ENCODE assay signal across 12 mouse cellular contexts in genomic region chr7:136341599-136342210, GRCm38 (mm10).
A peak's percentile ranks its signal among the peaks of the same experiment; 100 is the strongest.
DNase-seq lines count a peak whose midpoint lies in the region; ATAC-seq and TF ChIP-seq lines count a peak whose summit lies in the region.
"Had no signal": no experiment of that assay in that cellular context is flagged by ENCODE, and none has a peak within 500 bp of the region (broad histone marks: within the 10 kb centered on the region; RNA-seq: fewer than 3 reads in every experiment).

No protein-coding gene starts in this region.

- no peak for TF ChIP-seq EP300 in heart, adult 2 months (IDR thresholded peaks at IDR 0.05; ENCODE audit: insufficient read depth, low read depth, low read length)

- 57% methylated on average over 16 of the region's 16 CpGs for WGBS in lung, embryonic 16.5 days
- WGBS in intestine, postnatal 0 days, result 76% methylated on average over 16 of the region's 16 CpGs
- WGBS in heart, adult 2 months, result 89% methylated on average over 16 of the region's 16 CpGs

- H3K36me3 ChIP-seq in lung, embryonic 16.5 days (ENCODE audit: control insufficient read depth, insufficient read depth, low read length), result no peaks in the 10 kb centered on the region
- no peaks in the 10 kb centered on the region for H3K36me3 ChIP-seq in intestine, postnatal 0 days (ENCODE audit: control insufficient read depth, insufficient read depth)
- no peaks in the 10 kb centered on the region for H3K36me3 ChIP-seq in heart, adult 2 months (ENCODE audit: control insufficient read depth, insufficient read depth, low read length)
- H3K36me3 ChIP-seq: G1E; liver, embryonic 12.5 days had no signal

- TF ChIP-seq CTCF in intestine, postnatal 0 days (IDR thresholded peaks at IDR 0.05; ENCODE audit: low read depth), result no peak
- no peak for TF ChIP-seq CTCF in heart, adult 2 months (IDR thresholded peaks at IDR 0.05)

- no peaks in the 10 kb centered on the region for H3K27me3 ChIP-seq in lung, embryonic 16.5 days (ENCODE audit: control insufficient read depth, insufficient read depth, low read depth, low read length)
- no peaks in the 10 kb centered on the region for H3K27me3 ChIP-seq in intestine, postnatal 0 days (replicated peaks; ENCODE audit: control insufficient read depth, insufficient read depth, low read length)
- no peaks in the 10 kb centered on the region for H3K27me3 ChIP-seq in heart, adult 2 months (ENCODE audit: control insufficient read depth, insufficient read depth, low read length)
- H3K27me3 ChIP-seq: liver, embryonic 12.5 days had no signal

- H3K4me2 ChIP-seq in lung, embryonic 16.5 days (ENCODE audit: low read depth, low read length), result no peak overlapping the region
- no peak overlapping the region for H3K4me2 ChIP-seq in intestine, postnatal 0 days (replicated peaks; ENCODE audit: low read depth)
- H3K4me2 ChIP-seq: liver, embryonic 12.5 days had no signal

- intact Hi-C loops in heart, adult 2 months (cut with DNase I), result no loop called here

- no peak for ATAC-seq in lung, embryonic 16.5 days (ENCODE audit: low read depth)
- no peak for ATAC-seq in intestine, postnatal 0 days
- ATAC-seq: liver, embryonic 12.5 days had no signal

- H3K4me3 ChIP-seq in lung, embryonic 16.5 days (ENCODE audit: low read length), result no peak overlapping the region
- no peak overlapping the region for H3K4me3 ChIP-seq in intestine, postnatal 0 days (ENCODE audit: low read depth, low read length)
- no peak overlapping the region for H3K4me3 ChIP-seq in heart, adult 2 months
- H3K4me3 ChIP-seq: liver, embryonic 12.5 days had no signal

- peaks cover 21% of the 10 kb centered on the region for H3K4me1 ChIP-seq in lung, embryonic 16.5 days (replicated peaks; ENCODE audit: control insufficient read depth, insufficient read depth, low read length)
- H3K4me1 ChIP-seq in intestine, postnatal 0 days (replicated peaks; ENCODE audit: control insufficient read depth, insufficient read depth, low read length), result 0 out of 2 replicates have a peak, but pooled peaks cover 4% of the 10 kb centered on the region
- peaks cover 1% of the 10 kb centered on the region; the same call in 1 of the 2 replicates for H3K4me1 ChIP-seq in heart, adult 2 months (ENCODE audit: control insufficient read depth, insufficient read depth, low read length)
- H3K4me1 ChIP-seq: liver, embryonic 12.5 days had no signal

- peak overlapping the region; percentile 82 for H3K27ac ChIP-seq in lung, embryonic 16.5 days (ENCODE audit: low read length)
- no peak overlapping the region for H3K27ac ChIP-seq in intestine, postnatal 0 days (ENCODE audit: low read depth, low read length)
- H3K27ac ChIP-seq in heart, adult 2 months, result no peak overlapping the region
- H3K27ac ChIP-seq: liver, embryonic 12.5 days had no signal

- no peaks in the 10 kb centered on the region for H3K79me2 ChIP-seq in heart, adult 2 months (replicated peaks; ENCODE audit: control insufficient read depth, insufficient read depth, low read length)

- 0 out of 2 replicates have a peak overlapping the region, but pooled peaks have one; percentile 4 for H3K9ac ChIP-seq in lung, embryonic 16.5 days (ENCODE audit: low read length)
- no peak overlapping the region for H3K9ac ChIP-seq in intestine, postnatal 0 days (ENCODE audit: low read depth, low read length)
- no peak overlapping the region for H3K9ac ChIP-seq in heart, adult 2 months (ENCODE audit: low read depth, low read length)
- H3K9ac ChIP-seq: liver, embryonic 12.5 days had no signal

- no peak for TF ChIP-seq POLR2A in heart, adult 2 months (IDR thresholded peaks at IDR 0.05; ENCODE audit: insufficient read depth, low read depth, low read length)

- DNase-seq in embryo, embryonic 11 days, result peak; percentile 49
- DNase-seq in embryo, embryonic 9.5 days (ENCODE audit: extremely low spot score), result no peak
- DNase-seq in lung, postnatal 25 days (ENCODE audit: low spot score), result no peak
- peak; percentile 18 to 23 for DNase-seq in layer of hippocampus, postnatal 36 days
- DNase-seq in testis, postnatal 14 days (ENCODE audit: low spot score), result no peak
- DNase-seq in heart, adult 2 months, result no peak
- DNase-seq: cerebellum, adult 8-10 months; kidney, postnatal 36 days had no signal

- H3K9me3 ChIP-seq in lung, embryonic 16.5 days (ENCODE audit: control insufficient read depth, low read length), result no peaks in the 10 kb centered on the region
- H3K9me3 ChIP-seq in intestine, postnatal 0 days (ENCODE audit: control insufficient read depth), result no peaks in the 10 kb centered on the region
- H3K9me3 ChIP-seq: liver, embryonic 12.5 days had no signal

Comparison
In these comparisons a context has a peak if more than half of its experiments do, and no peak if none do; other contexts are left out.
1. DNase-seq: peak in embryo, embryonic 11 days (single experiment) and layer of hippocampus, postnatal 36 days (2 of 2); none in embryo, embryonic 9.5 days (single experiment), lung, postnatal 25 days (single experiment), testis, postnatal 14 days (single experiment) and heart, adult 2 months (0 of 2).